Mouse (Mus musculus) stomach, postnatal 0 days (tissue): Measurements from ENCODE around the gene Hoxb3.

Experiments used
- CTCF ChIP-seq: IDR thresholded peaks from 2 replicates; pipeline ENCODE4 v1.5.1; 2016; ENCODE audit warnings: antibody characterized with exemption, low read depth, mild to moderate bottlenecking, moderate library complexity
- EP300 ChIP-seq: optimal IDR thresholded peaks from 2 replicates; pipeline ENCODE3; 2016; ENCODE audit warnings: antibody characterized with exemption

GRCm38 (mm10) chr11:96289837-96290236, 33.3 kb upstream of the Hoxb3 start:
- TF ChIP-seq CTCF, result no peak
- no peak for TF ChIP-seq EP300
